Mouse (Mus musculus) intestine, embryonic 16.5 days (tissue): Measurements from ENCODE around the gene Ube2g2. TPM values are rescaled to one million over a fixed set of nuclear protein-coding genes. Genes with fewer than 3 reads are reported as not detected.

ENCODE experiments used
- ATAC-seq: fragments of 200-750 bp; cut with Nextera tagmentation; 2 replicates; pipeline ENCODE4 v1.8.0; 2017; ENCODE audit warnings: moderate TSS enrichment, moderate library complexity
- H3K27ac ChIP-seq: fragments of 300-500 bp; sonication (generic); 2 replicates; pipeline ENCODE4 v1.5.1; 2014; ENCODE audit warnings: mild to moderate bottlenecking, low read length
- H3K27me3 ChIP-seq: fragments of 300-500 bp; sonication (generic); replicated peaks from 2 replicates; pipeline ENCODE4 v1.6.1; 2014; ENCODE audit warnings: low read length, control low read depth, mixed read lengths; ENCODE audit not compliant: control insufficient read depth, insufficient read depth
- H3K36me3 ChIP-seq: fragments of 300-500 bp; sonication (generic); 2 replicates; pipeline ENCODE4 v1.6.1; 2014; ENCODE audit warnings: low read length, control low read depth; ENCODE audit not compliant: control insufficient read depth, insufficient read depth
- H3K4me1 ChIP-seq: fragments of 300-500 bp; sonication (generic); 2 replicates; pipeline ENCODE4 v1.6.1; 2014; ENCODE audit warnings: low read length, control low read depth, mixed read lengths; ENCODE audit not compliant: control insufficient read depth, insufficient read depth
- H3K4me2 ChIP-seq: fragments of 300-500 bp; sonication (generic); 2 replicates; pipeline ENCODE4 v1.6.1; 2014; ENCODE audit warnings: low read depth, low read length, control low read depth
- H3K4me3 ChIP-seq: fragments of 300-500 bp; sonication (generic); 2 replicates; pipeline ENCODE4 v1.5.1; 2014; ENCODE audit warnings: mild to moderate bottlenecking, low read length
- H3K9ac ChIP-seq: fragments of 300-500 bp; sonication (generic); 2 replicates; pipeline ENCODE4 v1.6.1; 2014; ENCODE audit warnings: low read depth, low read length
- H3K9me3 ChIP-seq: fragments of 300-500 bp; sonication (generic); 2 replicates; pipeline ENCODE4 v1.6.1; 2016; ENCODE audit warnings: low read length, control low read depth; ENCODE audit not compliant: control insufficient read depth
- WGBS: fragments of 180-500 bp; shearing (Covaris S2); extraction: QIAGEN DNeasy Blood & Tissue Kit; methylation state at CpG from one replicate; pipeline ENCODE4 v1.1.7; 2014; 5-methylcytosine and 5-hydroxymethylcytosine counted together
- polyA plus RNA-seq: library from polyadenylated mRNA; unstranded; fragments of >200 nt; fragmentation: Nextera tagmentation; extraction: Ambion mirVana; gene quantifications from 2 replicates; pipeline ENCODE4 v1.2.1, GENCODE M21; 2015

Gene Ube2g2
- polyA plus RNA-seq, 1 experiment from 2014 or later: 68.6 TPM

DNA sequence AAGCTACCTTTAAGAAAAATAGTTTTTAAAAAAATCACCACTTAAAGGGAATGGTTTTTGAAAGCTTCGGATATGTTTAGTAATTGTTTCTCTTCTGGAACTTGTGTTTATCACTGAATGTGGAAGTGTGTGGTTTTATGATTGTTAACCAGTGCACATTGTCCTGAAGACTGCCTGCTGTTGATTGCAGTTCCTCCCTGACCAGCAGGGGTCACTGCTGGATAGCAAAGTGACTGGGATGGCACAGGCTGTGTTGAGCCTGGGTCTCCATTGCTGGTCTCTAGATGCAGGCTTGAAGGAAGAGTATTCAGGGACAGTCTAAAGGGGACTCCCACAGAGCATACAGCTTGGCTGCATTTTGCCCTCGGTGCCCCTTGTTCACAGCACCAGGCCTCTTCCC, 5.4 kb downstream of the Ube2g2 start:
- ATAC-seq: peak; percentile 57

DNA sequence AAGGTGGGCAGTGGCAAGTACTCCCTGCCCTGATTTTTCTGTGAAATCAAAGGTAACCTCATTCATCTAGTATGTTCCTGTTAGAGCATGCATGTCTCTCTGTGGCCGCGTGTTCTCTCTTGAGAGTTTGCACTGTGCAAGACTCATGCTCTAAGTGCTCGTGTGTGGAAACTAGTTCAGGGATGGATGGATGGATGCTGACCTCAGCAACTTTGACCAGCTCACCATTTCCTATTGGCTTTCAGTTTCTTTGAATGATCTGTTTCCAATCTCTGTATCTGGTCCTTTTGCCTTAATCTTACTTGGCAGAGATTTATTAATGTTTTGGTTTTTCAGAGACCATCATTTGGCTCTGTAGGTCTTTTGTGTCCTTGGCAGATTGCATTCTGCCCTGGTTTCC, 7.1 kb downstream of the Ube2g2 start:
- Histone ChIP-seq H3K27ac (no peak overlapping the region), H3K9ac (no peak overlapping the region), H3K4me3 (no peak overlapping the region), H3K4me2 (no peak overlapping the region), H3K27me3 (no peaks in the 10 kb centered on the region), H3K36me3 (no peaks in the 10 kb centered on the region), H3K4me1 (peaks cover 18% of the 10 kb centered on the region), H3K9me3 (no peaks in the 10 kb centered on the region)
- ATAC-seq: no peak
- WGBS: 86% methylated on average over 3 of the region's 3 CpGs

More for the DNA sequence above, 5.4 kb downstream of the Ube2g2 start:
- Histone ChIP-seq H3K4me2 (no peak overlapping the region), H3K27me3 (no peaks in the 10 kb centered on the region), H3K9me3 (no peaks in the 10 kb centered on the region), H3K27ac (no peak overlapping the region), H3K4me3 (no peak overlapping the region), H3K4me1 (peaks cover 24% of the 10 kb centered on the region), H3K9ac (no peak overlapping the region), H3K36me3 (no peaks in the 10 kb centered on the region)
- 45% methylated on average over 2 of the region's 2 CpGs for WGBS

DNA sequence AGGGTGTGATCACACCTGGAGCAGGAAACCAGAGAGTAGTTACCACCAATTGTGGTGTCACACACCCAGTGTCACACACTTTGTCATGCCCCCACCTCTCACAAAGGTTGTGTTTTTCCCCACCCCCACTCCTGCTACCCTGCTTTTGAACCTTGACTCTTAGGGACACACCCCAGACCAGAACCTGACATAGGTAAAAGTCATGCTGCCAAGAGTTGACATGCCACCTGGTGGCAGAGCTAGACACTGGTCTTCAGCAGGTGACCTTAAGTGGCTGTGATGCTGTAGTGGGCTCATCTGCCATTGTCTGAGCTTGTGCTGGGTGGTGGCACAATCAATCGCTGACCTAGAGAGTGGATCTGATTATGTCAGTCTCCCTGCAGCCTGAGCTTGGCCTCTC, 7.9 kb downstream of the Ube2g2 start:
- Histone ChIP-seq H3K9ac (no peak overlapping the region), H3K9me3 (no peaks in the 10 kb centered on the region), H3K4me1 (peaks cover 9% of the 10 kb centered on the region), H3K36me3 (no peaks in the 10 kb centered on the region), H3K4me3 (no peak overlapping the region), H3K4me2 (no peak overlapping the region), H3K27me3 (no peaks in the 10 kb centered on the region), H3K27ac (no peak overlapping the region)
- ATAC-seq: 0 out of 2 replicates have a peak, but pooled peaks have one; percentile 9
- 86% methylated on average over 1 of the region's 1 CpGs for WGBS

DNA sequence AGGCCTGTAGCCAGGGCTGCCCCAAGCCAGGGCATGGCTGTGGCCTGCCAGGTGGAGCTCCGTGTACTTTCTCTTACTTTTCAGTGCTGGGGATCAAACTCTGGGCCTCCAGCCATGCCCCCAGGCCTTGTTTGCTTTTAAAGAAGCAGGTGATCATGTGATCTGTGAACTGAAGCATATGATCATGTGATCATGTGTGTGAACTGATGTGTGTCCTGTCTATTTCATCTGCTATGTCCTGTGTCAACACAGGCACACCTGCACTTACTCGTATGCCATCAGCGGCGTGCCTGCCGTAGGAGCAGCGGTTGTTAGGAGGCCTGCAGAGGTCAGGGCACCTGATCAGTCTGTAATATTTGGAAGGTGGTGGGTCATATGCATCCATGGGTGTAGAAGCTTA, 11.9 kb downstream of the Ube2g2 start:
- WGBS: 71% methylated on average over 6 of the region's 6 CpGs
- H3K4me1 ChIP-seq: peaks cover 7% of the 10 kb centered on the region; the same call in 1 of the 2 replicates
- no peak overlapping the region for H3K9ac ChIP-seq
- no peak overlapping the region for H3K4me2 ChIP-seq
- H3K9me3 ChIP-seq: no peaks in the 10 kb centered on the region
- no peak overlapping the region for H3K4me3 ChIP-seq
- ATAC-seq: no peak
- H3K27me3 ChIP-seq: no peaks in the 10 kb centered on the region
- H3K36me3 ChIP-seq: peaks cover 2% of the 10 kb centered on the region; the same call in 1 of the 2 replicates
- no peak overlapping the region for H3K27ac ChIP-seq

DNA sequence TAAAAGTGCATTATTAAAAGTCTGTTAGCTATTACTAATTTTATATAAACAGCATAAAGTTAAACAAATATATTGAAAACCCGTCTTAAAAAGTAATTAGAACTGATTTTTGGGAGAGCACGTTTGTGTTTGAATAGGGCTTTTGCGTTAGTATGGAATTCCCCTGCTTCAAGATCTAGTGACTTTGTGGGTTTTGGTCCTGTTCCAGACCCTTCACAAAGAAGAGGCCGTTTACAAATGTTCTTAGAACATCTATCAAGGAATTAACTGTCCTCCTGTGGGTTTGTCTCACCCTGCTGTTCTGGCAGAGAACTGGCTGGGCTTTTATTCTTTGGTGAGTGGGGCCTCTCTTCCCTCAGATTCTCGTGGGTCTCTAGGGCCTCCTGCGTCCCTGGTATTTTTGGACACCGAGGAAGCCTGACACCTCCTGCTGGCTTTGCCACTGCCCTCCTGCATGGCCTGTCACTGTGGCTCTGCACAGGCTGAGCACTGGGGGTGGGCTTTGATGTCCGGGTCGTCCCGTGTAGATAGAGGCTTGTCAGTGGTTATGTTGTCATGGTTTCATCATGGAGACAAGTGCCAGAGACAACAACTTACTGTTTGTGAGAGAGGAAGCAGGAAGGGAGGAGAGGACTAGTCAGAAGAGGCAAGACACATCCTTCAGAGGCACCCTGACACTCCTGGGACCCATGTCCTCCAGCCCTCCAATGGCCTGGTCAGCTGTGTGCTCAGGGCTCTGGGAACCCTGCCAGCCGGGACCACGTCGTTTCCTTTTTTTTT, 12.6 kb downstream of the Ube2g2 start:
- Histone ChIP-seq H3K4me1 (peaks cover 7% of the 10 kb centered on the region; the same call in 1 of the 2 replicates), H3K9me3 (no peaks in the 10 kb centered on the region), H3K27me3 (no peaks in the 10 kb centered on the region), H3K27ac (peak overlapping the region; percentile 34; the same call in 1 of the 2 replicates), H3K4me2 (no peak overlapping the region), H3K4me3 (no peak overlapping the region), H3K36me3 (peaks cover 2% of the 10 kb centered on the region; the same call in 1 of the 2 replicates), H3K9ac (no peak overlapping the region)
- WGBS: 52% methylated on average over 13 of the region's 13 CpGs
- ATAC-seq: no peak

DNA sequence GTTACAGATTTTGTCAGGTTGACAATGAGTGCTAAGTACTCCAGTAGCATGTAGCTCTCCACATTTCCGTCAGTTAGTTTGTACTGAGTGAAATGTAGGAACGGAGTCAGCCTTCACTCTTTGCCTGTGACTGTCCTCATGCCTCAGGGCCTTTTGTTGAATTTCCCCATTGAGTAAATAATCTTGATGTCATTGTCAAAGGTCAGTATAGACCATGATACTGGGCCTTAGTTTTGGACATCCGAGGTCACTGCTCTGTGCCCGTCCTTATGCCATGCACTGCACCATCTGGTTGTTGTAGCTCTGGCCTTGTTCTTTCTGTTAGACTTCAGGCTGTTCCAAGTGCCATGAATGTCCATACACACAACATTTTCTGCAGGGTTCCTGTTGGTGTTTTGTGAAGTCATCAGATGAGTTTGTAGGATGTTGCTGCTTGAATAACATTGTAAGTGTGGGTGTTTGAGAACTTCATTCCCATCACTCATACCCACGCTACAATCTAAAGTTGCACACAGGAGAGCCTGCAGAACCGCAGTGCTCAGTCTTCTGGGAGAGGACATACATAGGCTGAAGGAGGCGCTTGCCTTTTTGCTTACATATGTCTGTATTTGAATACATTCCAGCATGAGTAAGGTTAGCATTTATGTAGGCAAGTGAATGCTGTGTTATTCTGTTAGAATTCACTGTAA, 14.3 kb downstream of the Ube2g2 start:
- WGBS: 91% methylated on average over 7 of the region's 7 CpGs
- Histone ChIP-seq H3K4me1 (peaks cover 2% of the 10 kb centered on the region; the same call in 1 of the 2 replicates), H3K27me3 (no peaks in the 10 kb centered on the region), H3K4me3 (no peak overlapping the region), H3K36me3 (peaks cover 4% of the 10 kb centered on the region), H3K9me3 (no peaks in the 10 kb centered on the region), H3K9ac (no peak overlapping the region), H3K27ac (no peak overlapping the region), H3K4me2 (no peak overlapping the region)
- no peak for ATAC-seq

DNA sequence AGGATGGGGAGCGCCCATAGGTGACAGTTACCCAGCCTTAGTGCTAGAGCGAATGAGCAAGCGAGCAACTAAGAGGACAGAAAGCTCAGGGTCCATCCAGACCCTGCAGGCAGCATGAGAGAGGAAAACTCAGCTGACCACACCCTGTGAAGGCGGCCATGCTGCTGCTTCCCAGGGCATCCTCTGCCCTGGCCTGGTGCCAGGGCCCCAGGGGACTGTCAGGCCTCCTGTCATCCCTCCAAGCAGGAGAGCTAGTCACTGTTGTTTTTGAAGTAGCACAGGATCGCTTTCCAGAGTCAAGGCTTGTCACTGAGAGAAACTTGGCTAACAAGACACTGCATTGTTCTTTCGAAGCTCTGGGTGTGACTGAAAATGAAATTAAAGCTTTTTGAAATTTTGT, 16.9 kb downstream of the Ube2g2 start:
- no peak for ATAC-seq
- Histone ChIP-seq H3K27ac (no peak overlapping the region), H3K4me1 (peaks cover 2% of the 10 kb centered on the region; the same call in 1 of the 2 replicates), H3K36me3 (peaks cover 11% of the 10 kb centered on the region), H3K27me3 (no peaks in the 10 kb centered on the region), H3K4me2 (no peak overlapping the region), H3K9me3 (no peaks in the 10 kb centered on the region), H3K4me3 (no peak overlapping the region), H3K9ac (no peak overlapping the region)
- 80% methylated on average over 6 of the region's 6 CpGs for WGBS

DNA sequence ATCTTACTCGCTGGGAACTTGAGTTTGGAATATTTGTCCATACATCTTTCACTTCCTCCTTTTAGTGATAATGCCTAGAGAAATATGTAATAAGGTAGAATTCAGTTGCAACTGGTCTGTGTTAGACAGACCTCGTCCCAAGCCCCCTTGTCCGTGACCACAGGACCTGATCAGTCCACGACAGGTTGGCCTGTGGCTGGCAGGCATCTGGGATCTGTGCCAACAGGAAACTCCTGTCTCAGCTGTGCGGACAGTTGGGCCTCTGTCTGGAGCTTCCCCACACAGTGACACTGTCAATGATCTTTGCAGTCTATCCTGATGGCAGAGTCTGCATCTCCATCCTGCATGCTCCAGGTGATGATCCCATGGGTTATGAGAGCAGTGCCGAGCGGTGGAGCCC, 21.1 kb downstream of the Ube2g2 start:
- ATAC-seq: no peak
- H3K4me3 ChIP-seq: no peak overlapping the region
- H3K9ac ChIP-seq: no peak overlapping the region
- 75% methylated on average over 7 of the region's 7 CpGs for whole genome bisulfite sequencing
- no peak overlapping the region for H3K4me2 ChIP-seq
- H3K9me3 ChIP-seq: no peaks in the 10 kb centered on the region
- H3K4me1 ChIP-seq: peaks cover 2% of the 10 kb centered on the region; the same call in 1 of the 2 replicates
- H3K27ac ChIP-seq: no peak overlapping the region
- H3K27me3 ChIP-seq: no peaks in the 10 kb centered on the region
- peaks cover 21% of the 10 kb centered on the region for H3K36me3 ChIP-seq

DNA sequence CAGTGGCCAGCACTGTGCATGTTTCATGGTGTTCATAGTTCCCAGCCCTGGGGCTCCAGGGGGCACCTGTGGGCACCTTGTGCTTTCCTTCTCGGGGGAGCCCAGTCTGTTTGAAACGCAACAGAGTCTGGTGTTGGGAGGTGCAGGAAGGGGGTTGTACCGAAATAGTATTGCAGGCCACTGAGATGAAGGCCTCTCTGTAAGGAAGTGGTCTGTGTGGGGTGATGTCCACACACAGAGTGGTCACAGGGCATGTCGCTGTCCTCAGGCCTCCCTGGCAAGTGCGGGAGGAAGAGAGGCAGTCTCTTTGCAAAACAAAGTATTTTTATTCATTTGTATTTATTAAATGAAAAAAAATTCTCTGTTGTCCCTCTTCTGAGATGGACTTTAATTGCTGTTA, 23.5 kb downstream of the Ube2g2 start:
- Histone ChIP-seq H3K4me3 (no peak overlapping the region), H3K4me1 (no peaks in the 10 kb centered on the region), H3K27ac (no peak overlapping the region), H3K4me2 (no peak overlapping the region), H3K9ac (no peak overlapping the region), H3K9me3 (no peaks in the 10 kb centered on the region), H3K27me3 (no peaks in the 10 kb centered on the region), H3K36me3 (peaks cover 21% of the 10 kb centered on the region)
- 91% methylated on average over 5 of the region's 5 CpGs for WGBS
- no peak for ATAC-seq
